Mouse (Mus musculus) gastrocnemius, postnatal 36 days (tissue): ENCODE measurements around the gene Olfr267. TPM values are rescaled to one million over a fixed set of nuclear protein-coding genes. Genes with fewer than 3 reads are reported as not detected.
A peak's percentile ranks its signal among the peaks of the same experiment; 100 is the strongest.

Experiments used
- DNase-seq, 2 experiments: peaks; one replicate each; pipeline ENCODE4 v3.0.0; 2022
- intact Hi-C: fragments of 180-260 bp; cut with DNase I; formaldehyde crosslinking; loops from one replicate; pipeline ENCODE4 v1.15.1; 2025
- long read RNA-seq, 2 experiments: library from polyadenylated mRNA; stranded (forward); transcript quantifications; one replicate each; pipeline ENCODE4 v2.0.0; 2021
- total RNA-seq, 2 experiments: library from RNA; stranded (reverse); gene quantifications; 2 replicates each; pipeline ENCODE4 v1.2.3; 2021

Olfr267 gene
- not detected for total RNA-seq
- long read RNA-seq, experiment 1 = 0 reads
- long read RNA-seq, experiment 2 = 0 reads

GRCm38 (mm10) chr4:58787616-58788015 is at the start of gene Olfr267:
Gene Olfr267 (minus strand): TSS chr4:58787716.
- intact Hi-C loops = no loop called here
- no peak for DNase-seq

- intact Hi-C loops = no loop called here
- no peak for DNase-seq
Measured at GRCm38 (mm10) chr4:58832908-58833307, 45.4 kb upstream of the Olfr267 start.

GRCm38 (mm10) chr4:58825921-58826320 is 38.4 kb upstream of the Olfr267 start:
- intact Hi-C loops = no loop called here
- DNase-seq = peak; percentile 17 to 21

- DNase-seq = no peak
- intact Hi-C loops = no loop called here
Measured at GRCm38 (mm10) chr4:58786659-58787058, 857 bp downstream of the Olfr267 start.

GRCm38 (mm10) chr4:58763417-58763816 is 24.1 kb downstream of the Olfr267 start:
- intact Hi-C loops = no loop called here
- no peak for DNase-seq

GRCm38 (mm10) chr4:58749510-58749909 is 38.0 kb downstream of the Olfr267 start:
- intact Hi-C loops = loop anchor here (2.0 to 5.0 kb wide), 3 partner anchors 197 to 483 kb away; partner anchors contain the start of gene Lpar1
- no peak for DNase-seq

- peak in 1 of 2 experiments; percentile 23 for DNase-seq
- intact Hi-C loops = loop anchor here (2.0 to 5.0 kb wide), 3 partner anchors 197 to 482 kb away; partner anchors contain the start of gene Lpar1
Measured at GRCm38 (mm10) chr4:58749101-58749500, 38.4 kb downstream of the Olfr267 start.

GRCm38 (mm10) chr4:58745583-58746222 is 41.8 kb downstream of the Olfr267 start:
- intact Hi-C loops = loop anchor here (5.0 kb wide), 2 partner anchors 193 to 323 kb away; partner anchors contain the start of gene Lpar1
- DNase-seq = no peak

- intact Hi-C loops = no loop called here
- no peak for DNase-seq
Measured at GRCm38 (mm10) chr4:58736867-58737633, 50.5 kb downstream of the Olfr267 start.

Other genes with a start within 250 kb of the Olfr267 start
- gene Lpar1, start 233.8 kb downstream of the Olfr267 start, total RNA-seq = 10 to 100 TPM in 1 of 2 experiments, 1 to 10 TPM in 1; 8.3 to 10.5 TPM
- gene Ecpas, start 125.0 kb upstream of the Olfr267 start, total RNA-seq = 100 to 1,000 TPM; 302 to 321 TPM
- gene Zkscan16, start 155.9 kb upstream of the Olfr267 start, total RNA-seq = not detected
- 1 to 10 TPM; 1.6 to 1.9 TPM for gene Ptgr1, start 199.4 kb upstream of the Olfr267 start, total RNA-seq
- gene Dnajc25, start 207.3 kb upstream of the Olfr267 start, total RNA-seq = 10 to 100 TPM in 1 of 2 experiments, 1 to 10 TPM in 1; 9.8 to 10.7 TPM
- gene Gm20503, start 215.5 kb upstream of the Olfr267 start, total RNA-seq = 1 to 10 TPM in 1 of 2 experiments, not detected in 1; 2.9 TPM
- 1 to 10 TPM; 5.5 to 7.7 TPM for gene Gng10, start 247.4 kb upstream of the Olfr267 start, total RNA-seq